Mouse (Mus musculus): ENCODE measurements around the gene Ttll2. TPM values are rescaled to one million over a fixed set of nuclear protein-coding genes. Genes with fewer than 3 reads are reported as not detected.
"Not testable (repeated sequence)": the region's sequence is repeated elsewhere in the genome, so short reads cannot be mapped to it uniquely, and the experiment has no call there.

Ttll2 gene
- total RNA-seq, 2 experiments from 2014 or later: not detected

- not testable (repeated sequence) for ATAC-seq (ENCODE audit: poor library complexity, severe bottlenecking)
Observed at GRCm38 (mm10) chr17:7365615-7366014, 13.1 kb upstream of the Ttll2 start.

GRCm38 (mm10) chr17:7360749-7361465 lies 8.4 kb upstream of the Ttll2 start:
- ATAC-seq (ENCODE audit: poor library complexity, severe bottlenecking): not testable (repeated sequence)

- ATAC-seq (ENCODE audit: poor library complexity, severe bottlenecking): not testable (repeated sequence)
Observed at GRCm38 (mm10) chr17:7359806-7360205, 7.3 kb upstream of the Ttll2 start.

- ATAC-seq (ENCODE audit: poor library complexity, severe bottlenecking): not testable (repeated sequence)
Observed at GRCm38 (mm10) chr17:7348765-7349164, 3.7 kb downstream of the Ttll2 start.

GRCm38 (mm10) chr17:7337381-7337780 lies 15.1 kb downstream of the Ttll2 start:
- ATAC-seq (ENCODE audit: poor library complexity, severe bottlenecking): not testable (repeated sequence)

GRCm38 (mm10) chr17:7332745-7333144 lies 19.8 kb downstream of the Ttll2 start:
- ATAC-seq (ENCODE audit: poor library complexity, severe bottlenecking): peak; percentile 52

- ATAC-seq (ENCODE audit: poor library complexity, severe bottlenecking): not testable (repeated sequence)
Observed at GRCm38 (mm10) chr17:7326415-7326814, 26.1 kb downstream of the Ttll2 start.

GRCm38 (mm10) chr17:7324346-7324745 lies 28.1 kb downstream of the Ttll2 start, which contains the start of gene Tcp10a:
Gene Tcp10a (plus strand): TSS chr17:7324646.
- ATAC-seq (ENCODE audit: poor library complexity, severe bottlenecking): not testable (repeated sequence)

GRCm38 (mm10) chr17:7319789-7320188 lies 32.7 kb downstream of the Ttll2 start:
- ATAC-seq (ENCODE audit: poor library complexity, severe bottlenecking): not testable (repeated sequence)

GRCm38 (mm10) chr17:7315693-7316382 lies 36.7 kb downstream of the Ttll2 start:
- peak; percentile 81 for ATAC-seq (ENCODE audit: poor library complexity, severe bottlenecking)

- peak; percentile 90 for ATAC-seq (ENCODE audit: poor library complexity, severe bottlenecking)
Observed at GRCm38 (mm10) chr17:7306278-7307196, 46.0 kb downstream of the Ttll2 start.

Other genes with a start within 250 kb of the Ttll2 start
- gene Rps6ka2, start 182.6 kb downstream of the Ttll2 start, total RNA-seq (2015): 5.6 and 6.7 TPM in 2 replicates
- gene Rps6ka2, start 182.6 kb downstream of the Ttll2 start, total RNA-seq (2017): 5.5 and 6.5 TPM in 2 replicates
- gene Tcp10a, start 28.1 kb downstream of the Ttll2 start, total RNA-seq (2015): not detected in 2 replicates
- gene Tcp10a, start 28.1 kb downstream of the Ttll2 start, total RNA-seq (2017): not detected in 2 replicates
- gene Gm49630, start 19.3 kb upstream of the Ttll2 start, total RNA-seq (2015): not detected in 2 replicates
- gene Gm49630, start 19.3 kb upstream of the Ttll2 start, total RNA-seq (2017): not detected in 2 replicates
- 0.46 TPM in 1 of 2 replicates, not detected in the other for gene Unc93a2, start 32.8 kb upstream of the Ttll2 start, total RNA-seq (2015)
- not detected in 2 replicates for gene Unc93a2, start 32.8 kb upstream of the Ttll2 start, total RNA-seq (2017)

Data from megakaryocyte, adult 5-6 weeks (primary cell).